Mouse (Mus musculus): ENCODE measurements at regions not wholly inside any gene's neighbourhood (a gene's known extent, or its start where the extent isn't known, plus 50 kb on each side); places are given as distances from the start of the nearest gene placed in this dataset.

- H3K79me2 ChIP-seq (ENCODE audit: control insufficient read depth, insufficient read depth, low read length, poor library complexity) = no peaks in the 10 kb centered on the region
- no peaks in the 10 kb centered on the region for H3K27me3 ChIP-seq (ENCODE audit: control insufficient read depth in 1 of 2, insufficient read depth in 2 of 2, low read length in 2 of 2)
- no peak overlapping the region for H3K9ac ChIP-seq (ENCODE audit: control insufficient read depth, low read depth, low read length, poor library complexity, severe bottlenecking)
- no peak overlapping the region for H3K4me3 ChIP-seq (ENCODE audit: control insufficient read depth in 1 of 2, insufficient read depth in 1 of 2, low read depth in 2 of 2, low read length in 2 of 2)
- no peaks in the 10 kb centered on the region for H3K4me1 ChIP-seq (ENCODE audit: control insufficient read depth in 1 of 2, insufficient read depth in 2 of 2, low read length in 2 of 2)
- no peak for DNase-seq (ENCODE audit: low read depth, low spot score)
- TF ChIP-seq JUND (IDR thresholded peaks at IDR 0.05; ENCODE audit: low read depth, low read length) (no peak), KAT2A (conservative IDR thresholded peaks at IDR 0.05; ENCODE audit: low read depth, low read length) (no peak), GABPA (IDR thresholded peaks at IDR 0.05; ENCODE audit: low read depth, low read length) (no peak), MAZ (IDR thresholded peaks at IDR 0.05; ENCODE audit: low read depth, low read length) (no peak), E2F4 (IDR thresholded peaks at IDR 0.05; ENCODE audit: borderline replicate concordance, low read depth, low read length) (no peak), RAD21 (IDR thresholded peaks at IDR 0.05; ENCODE audit: low read depth, low read length) (no peak), ETS1 (IDR thresholded peaks at IDR 0.05; ENCODE audit: low read depth, low read length) (no peak), MAX (IDR thresholded peaks at IDR 0.05; ENCODE audit: low read length) (no peak), ZNF384 (IDR thresholded peaks at IDR 0.05; ENCODE audit: low read depth, low read length) (no peak), MYB (IDR thresholded peaks at IDR 0.05; ENCODE audit: low read depth, low read length) (no peak), CHD1 (IDR thresholded peaks at IDR 0.05; ENCODE audit: low read depth, low read length) (no peak)
- no peaks in the 10 kb centered on the region for H3K36me3 ChIP-seq (ENCODE audit: control insufficient read depth in 1 of 2, insufficient read depth in 2 of 2, low read length in 2 of 2)
- H3K9me3 ChIP-seq (replicated peaks; ENCODE audit: insufficient read depth, low read length) = no peaks in the 10 kb centered on the region
- no peak overlapping the region for H3K27ac ChIP-seq (ENCODE audit: control insufficient read depth, low read depth, low read length)
Measured at GRCm38 (mm10) chr5:77575780-77576179, 167.9 kb upstream of the Igfbp7 start.

GRCm38 (mm10) chr5:77570364-77570763 is 162.5 kb upstream of the Igfbp7 start:
- Histone ChIP-seq H3K9ac (ENCODE audit: control insufficient read depth, low read depth, low read length, poor library complexity, severe bottlenecking) (no peak overlapping the region), H3K36me3 (ENCODE audit: control insufficient read depth in 1 of 2, insufficient read depth in 2 of 2, low read length in 2 of 2) (no peaks in the 10 kb centered on the region), H3K9me3 (replicated peaks; ENCODE audit: insufficient read depth, low read length) (no peaks in the 10 kb centered on the region), H3K79me2 (ENCODE audit: control insufficient read depth, insufficient read depth, low read length, poor library complexity) (no peaks in the 10 kb centered on the region), H3K4me3 (ENCODE audit: control insufficient read depth in 1 of 2, insufficient read depth in 1 of 2, low read depth in 2 of 2, low read length in 2 of 2) (no peak overlapping the region), H3K27ac (ENCODE audit: control insufficient read depth, low read depth, low read length) (no peak overlapping the region), H3K4me1 (ENCODE audit: control insufficient read depth in 1 of 2, insufficient read depth in 2 of 2, low read length in 2 of 2) (no peaks in the 10 kb centered on the region), H3K27me3 (ENCODE audit: control insufficient read depth in 1 of 2, insufficient read depth in 2 of 2, low read length in 2 of 2) (no peaks in the 10 kb centered on the region)
- DNase-seq (ENCODE audit: low read depth, low spot score) = no peak
- TF ChIP-seq ETS1 (IDR thresholded peaks at IDR 0.05; ENCODE audit: low read depth, low read length) (no peak), MYB (IDR thresholded peaks at IDR 0.05; ENCODE audit: low read depth, low read length) (no peak), CHD2 (IDR thresholded peaks at IDR 0.05; ENCODE audit: low read length) (no peak), TAL1 (IDR thresholded peaks at IDR 0.05; ENCODE audit: low read length) (no peak), USF1 (IDR thresholded peaks at IDR 0.05; ENCODE audit: low read depth, low read length) (no peak), CHD1 (IDR thresholded peaks at IDR 0.05; ENCODE audit: low read depth, low read length) (no peak), POLR2AphosphoS2 (IDR thresholded peaks at IDR 0.05; ENCODE audit: low read length) (no peak), USF2 (IDR thresholded peaks at IDR 0.05; ENCODE audit: borderline replicate concordance in 1 of 2, insufficient read depth in 1 of 2, low read depth in 1 of 2, low read length in 2 of 2) (no peak)

- DNase-seq (ENCODE audit: low read depth, low spot score) = no peak
- H3K36me3 ChIP-seq (ENCODE audit: control insufficient read depth in 1 of 2, insufficient read depth in 2 of 2, low read length in 2 of 2) = no peaks in the 10 kb centered on the region
- no peak overlapping the region for H3K27ac ChIP-seq (ENCODE audit: control insufficient read depth, low read depth, low read length)
- H3K79me2 ChIP-seq (ENCODE audit: control insufficient read depth, insufficient read depth, low read length, poor library complexity) = no peaks in the 10 kb centered on the region
- H3K4me1 ChIP-seq (ENCODE audit: control insufficient read depth in 1 of 2, insufficient read depth in 2 of 2, low read length in 2 of 2) = no peaks in the 10 kb centered on the region
- no peak overlapping the region for H3K4me3 ChIP-seq (ENCODE audit: control insufficient read depth in 1 of 2, insufficient read depth in 1 of 2, low read depth in 2 of 2, low read length in 2 of 2)
- no peak overlapping the region for H3K9ac ChIP-seq (ENCODE audit: control insufficient read depth, low read depth, low read length, poor library complexity, severe bottlenecking)
- H3K27me3 ChIP-seq (ENCODE audit: control insufficient read depth in 1 of 2, insufficient read depth in 2 of 2, low read length in 2 of 2) = no peaks in the 10 kb centered on the region
- TF ChIP-seq HCFC1 (IDR thresholded peaks at IDR 0.05; ENCODE audit: low read depth, low read length) (no peak), MEF2A (IDR thresholded peaks at IDR 0.05; ENCODE audit: extremely low read depth, insufficient replicate concordance, low read depth, low read length, poor library complexity, severe bottlenecking) (no peak), ZMIZ1 (IDR thresholded peaks at IDR 0.05; ENCODE audit: low read depth, low read length) (no peak), USF2 (IDR thresholded peaks at IDR 0.05; ENCODE audit: borderline replicate concordance in 1 of 2, insufficient read depth in 1 of 2, low read depth in 1 of 2, low read length in 2 of 2) (no peak), TBP (IDR thresholded peaks at IDR 0.05; ENCODE audit: low read depth, low read length) (no peak), ZKSCAN1 (IDR thresholded peaks at IDR 0.05; ENCODE audit: low read depth, low read length) (no peak), NRF1 (IDR thresholded peaks at IDR 0.05; ENCODE audit: insufficient read depth, low read depth, low read length, poor library complexity, severe bottlenecking) (no peak), CTCF (IDR thresholded peaks at IDR 0.05 in 2 of 3, conservative IDR thresholded peaks at IDR 0.05 in 1 of 3; ENCODE audit: control insufficient read depth in 1 of 3, insufficient read depth in 1 of 3, low read depth in 2 of 3, low read length in 3 of 3, poor library complexity in 1 of 3, severe bottlenecking in 1 of 3) (no peak), UBTF (IDR thresholded peaks at IDR 0.05; ENCODE audit: borderline replicate concordance, insufficient read depth, low read depth, low read length) (no peak), MYC (IDR thresholded peaks at IDR 0.05; ENCODE audit: low read depth, low read length) (no peak)
- H3K9me3 ChIP-seq (replicated peaks; ENCODE audit: insufficient read depth, low read length) = no peaks in the 10 kb centered on the region
Measured at GRCm38 (mm10) chr5:77568121-77568520, 160.3 kb upstream of the Igfbp7 start.

Measured in MEL (cell line).